Mouse (Mus musculus) gastrocnemius, postnatal 25 days (tissue): ENCODE results near the gene Vps35l. TPM values are rescaled to one million over a fixed set of nuclear protein-coding genes. Genes with fewer than 3 reads are reported as not detected.
A peak's percentile ranks its signal among the peaks of the same experiment; 100 is the strongest.

ENCODE experiments used
- DNase-seq: peaks from one replicate; pipeline ENCODE4 v3.0.0; 2022
- long read RNA-seq, 2 experiments: library from polyadenylated mRNA; stranded (forward); transcript quantifications; one replicate each; pipeline ENCODE4 v2.0.0; 2021
- total RNA-seq, 2 experiments: library from RNA; stranded (reverse); gene quantifications; 1 replicate in 1 of 2; 2 replicates in 1 of 2; pipeline ENCODE4 v1.2.3; 2021

Vps35l gene
- total RNA-seq = 10 to 100 TPM; 16.5 to 18.7 TPM
- long read RNA-seq, experiment 1, full-length matches to known transcripts = 7 of 10 reads
- long read RNA-seq, experiment 1, partial matches to known transcripts = 0 of 10 reads
- long read RNA-seq, experiment 1, other reads (novel, unspliced or antisense) = 3 of 10 reads
- long read RNA-seq, experiment 2, full-length matches to known transcripts = 21 of 28 reads
- long read RNA-seq, experiment 2, partial matches to known transcripts = 3 of 28 reads
- long read RNA-seq, experiment 2, other reads (novel, unspliced or antisense) = 4 of 28 reads

- peak; percentile 68 for DNase-seq
Observed at GRCm38 (mm10) chr7:118739975-118740531, at the start of gene Vps35l. Gene Vps35l, plus strand, starts transcription at chr7:118740226.

DNA sequence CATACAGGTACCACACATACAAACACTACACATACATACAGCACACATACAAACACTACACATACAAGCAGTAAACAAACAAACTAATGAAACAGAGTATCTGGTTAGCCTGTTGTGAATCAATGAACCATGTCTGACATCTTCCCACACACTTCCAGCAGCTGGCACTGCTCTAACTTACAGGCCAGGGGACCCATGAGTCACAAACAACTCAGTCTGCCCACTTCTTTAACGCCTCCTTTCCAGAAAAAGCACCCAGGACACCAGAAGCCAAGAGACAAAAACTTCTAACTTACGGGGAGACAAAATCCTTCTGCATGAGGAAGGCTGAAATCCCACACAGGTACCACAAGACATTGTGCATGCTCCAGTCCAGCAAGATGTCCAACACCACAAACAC, 48.7 kb upstream of the Vps35l start:
- DNase-seq = no peak

DNA sequence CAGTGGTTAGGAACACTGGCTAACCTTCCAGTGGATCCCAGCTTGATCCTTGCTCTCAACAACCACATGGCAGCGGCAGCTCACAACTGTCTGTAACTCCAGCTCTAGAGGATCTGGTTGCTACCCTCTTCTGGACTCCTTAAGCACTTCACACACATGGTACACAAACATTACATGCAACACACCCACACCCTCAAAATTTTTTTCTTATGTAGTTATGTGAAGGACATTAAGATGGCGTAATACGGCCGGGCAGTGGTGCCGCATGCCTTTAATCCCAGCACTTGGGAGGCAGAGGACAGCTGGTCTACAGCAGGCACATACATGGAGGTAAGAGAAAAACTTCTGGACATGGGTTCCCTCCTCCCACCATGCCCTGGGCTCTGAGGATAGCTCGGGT, 43.9 kb upstream of the Vps35l start:
- DNase-seq = no peak

GRCm38 (mm10) chr7:118697168-118697567, 42.9 kb upstream of the Vps35l start:
- DNase-seq = no peak

DNA sequence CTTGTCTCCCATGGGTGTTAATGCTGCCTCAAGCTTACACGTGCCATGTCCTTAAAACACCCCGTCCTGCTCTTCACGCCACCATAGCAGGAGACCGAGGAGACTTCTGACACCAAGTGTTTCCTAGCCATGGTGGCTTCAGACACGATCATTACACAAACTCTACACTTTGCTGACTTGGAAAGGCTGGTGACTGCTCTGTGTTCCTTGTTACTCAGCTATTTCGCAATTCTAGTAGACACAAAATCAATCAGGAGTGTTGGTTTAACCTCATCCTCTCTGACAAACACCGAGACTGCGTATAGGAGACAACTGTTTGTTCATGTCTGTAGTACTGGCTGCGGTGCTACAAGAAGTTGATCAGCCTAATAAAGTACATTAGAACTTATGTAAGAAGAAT, 41.1 kb upstream of the Vps35l start:
- no peak for DNase-seq

- no peak for DNase-seq
Observed at GRCm38 (mm10) chr7:118703144-118703561, 36.9 kb upstream of the Vps35l start.

DNA sequence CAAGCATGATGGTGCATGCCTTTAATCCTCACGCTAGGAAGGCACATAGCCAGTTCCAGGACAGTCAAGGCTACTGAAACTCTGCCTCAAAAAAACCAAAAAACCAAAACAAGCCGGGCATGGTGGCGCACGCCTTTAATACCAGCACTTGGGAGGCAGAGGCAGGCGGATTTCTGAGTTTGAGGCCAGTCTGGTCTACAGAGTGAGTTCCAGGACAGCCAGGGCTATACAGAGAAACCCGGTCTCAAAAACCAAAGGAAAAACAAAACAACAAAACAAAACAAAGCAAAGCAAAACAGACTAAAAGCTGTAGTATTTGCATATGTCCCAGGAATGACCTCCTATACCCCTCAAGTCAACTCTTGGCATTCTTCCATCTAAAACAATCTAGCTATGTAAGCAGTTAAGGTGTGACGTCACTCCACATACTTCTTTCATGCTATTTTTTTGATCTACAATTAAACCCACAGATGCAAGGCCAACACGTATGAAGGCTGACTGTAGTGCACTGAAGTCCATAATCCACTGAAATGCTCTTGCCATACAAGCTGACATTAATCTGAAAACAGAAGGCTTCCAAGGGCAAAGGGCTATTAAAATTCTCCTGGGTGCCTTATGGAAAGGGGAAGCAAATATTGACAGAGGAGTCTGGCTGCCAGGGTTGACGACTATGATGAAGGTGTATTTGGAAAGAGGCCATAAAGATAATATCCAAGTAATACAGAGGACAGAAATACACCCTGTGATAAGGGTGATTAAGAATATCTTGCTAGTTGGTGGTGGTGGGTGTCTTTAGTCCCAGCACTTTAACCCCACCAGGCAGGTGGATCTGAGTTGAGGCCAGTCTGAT, 35.8 kb upstream of the Vps35l start:
- no peak for DNase-seq

DNA sequence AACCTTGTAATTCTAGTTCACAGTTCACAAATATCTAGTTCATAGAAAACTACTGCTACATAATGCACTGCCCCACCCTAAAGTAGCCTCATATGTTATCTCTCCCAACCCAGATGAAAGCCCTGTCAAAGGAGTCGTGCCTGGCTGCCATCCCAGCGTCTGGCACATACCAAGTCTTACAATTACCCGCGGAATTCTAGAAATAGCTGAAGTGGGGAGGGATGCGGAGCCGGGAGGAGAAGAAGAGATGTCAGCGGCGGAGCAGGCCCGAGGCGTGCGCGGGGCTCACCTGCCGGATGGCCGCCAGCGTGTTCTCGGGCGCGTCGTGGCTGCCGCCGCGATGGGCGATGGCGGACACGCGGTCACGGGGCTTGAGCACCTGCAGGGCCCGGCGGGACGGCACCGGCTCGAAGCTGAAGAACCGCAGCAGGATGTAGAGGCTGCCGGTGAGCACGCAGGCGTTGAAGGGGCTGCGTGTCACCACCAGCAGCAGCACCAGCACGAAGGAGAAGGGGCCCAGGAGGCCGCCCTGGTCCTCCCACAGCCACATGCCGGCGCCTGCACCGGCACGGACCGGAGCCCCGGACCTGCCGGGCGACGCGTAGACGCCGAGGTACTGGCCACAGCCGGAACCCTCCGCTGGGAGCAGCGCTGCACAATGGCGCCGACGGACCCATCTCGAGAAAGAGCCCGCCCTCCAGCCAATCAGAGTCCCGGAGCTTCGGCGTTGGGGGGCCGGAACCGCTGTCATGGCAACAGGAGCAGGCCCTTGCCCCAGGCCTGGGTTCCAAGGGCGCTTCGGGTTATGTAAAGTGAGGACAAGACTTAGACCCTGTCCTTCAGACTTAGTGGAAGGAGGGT, 34.7 kb upstream of the Vps35l start, which contains the start of gene Gde1:
Gene Gde1, minus strand, starts transcription at position 678 of the 861 bp plus-strand sequence.
- DNase-seq = peak; percentile 90

- no peak for DNase-seq
Observed at GRCm38 (mm10) chr7:118706051-118706450, 34.0 kb upstream of the Vps35l start.

- no peak for DNase-seq
Observed at GRCm38 (mm10) chr7:118706488-118706887, 33.5 kb upstream of the Vps35l start.

- no peak for DNase-seq
Observed at GRCm38 (mm10) chr7:118707216-118707615, 32.8 kb upstream of the Vps35l start.

GRCm38 (mm10) chr7:118708002-118708401, 32.0 kb upstream of the Vps35l start:
- DNase-seq = no peak

GRCm38 (mm10) chr7:118710776-118711175, 29.2 kb upstream of the Vps35l start:
- no peak for DNase-seq

- DNase-seq = peak; percentile 93
Observed at GRCm38 (mm10) chr7:118712228-118713173, 27.5 kb upstream of the Vps35l start, which contains the start of gene Ccp110. Gene Ccp110, plus strand, starts transcription at chr7:118712552.

DNA sequence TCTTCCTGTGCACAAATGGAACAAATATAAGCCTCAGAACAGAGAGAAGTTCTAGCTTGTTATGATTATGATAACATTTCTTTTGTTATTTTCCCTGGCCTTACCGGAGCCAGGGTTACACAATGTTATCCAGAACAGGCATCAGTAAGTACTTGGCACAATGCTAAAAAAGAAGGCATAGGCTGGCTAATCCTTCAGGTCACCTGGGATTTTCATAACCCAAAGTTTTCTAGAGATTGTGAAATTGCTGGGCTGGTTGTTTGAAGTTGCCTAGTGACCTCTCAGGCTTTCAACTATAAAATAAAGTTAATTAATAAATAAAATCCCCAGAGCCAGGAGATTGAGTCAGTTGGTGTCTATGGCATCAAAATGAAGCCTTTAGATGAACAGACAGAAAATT, 25.2 kb upstream of the Vps35l start:
- DNase-seq = no peak

DNA sequence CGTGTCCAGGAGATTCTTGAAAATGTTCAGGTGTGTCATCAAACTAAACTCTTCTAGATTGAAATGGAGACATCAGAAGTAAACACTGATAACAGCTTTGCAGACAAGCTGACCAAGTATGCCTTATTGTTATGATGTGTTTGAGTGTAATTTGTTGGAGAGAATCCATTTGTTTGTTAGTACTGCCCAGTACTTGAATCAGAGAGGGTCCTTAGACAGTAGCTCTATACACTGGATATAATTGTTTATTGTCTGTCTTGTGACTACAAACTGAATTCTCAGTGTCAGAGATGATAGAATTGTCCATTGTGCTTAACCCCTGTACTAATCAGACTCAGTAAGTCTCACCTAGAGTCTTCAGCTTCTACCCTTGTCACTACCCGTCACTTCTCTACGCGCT, 22.0 kb upstream of the Vps35l start:
- no peak for DNase-seq

DNA sequence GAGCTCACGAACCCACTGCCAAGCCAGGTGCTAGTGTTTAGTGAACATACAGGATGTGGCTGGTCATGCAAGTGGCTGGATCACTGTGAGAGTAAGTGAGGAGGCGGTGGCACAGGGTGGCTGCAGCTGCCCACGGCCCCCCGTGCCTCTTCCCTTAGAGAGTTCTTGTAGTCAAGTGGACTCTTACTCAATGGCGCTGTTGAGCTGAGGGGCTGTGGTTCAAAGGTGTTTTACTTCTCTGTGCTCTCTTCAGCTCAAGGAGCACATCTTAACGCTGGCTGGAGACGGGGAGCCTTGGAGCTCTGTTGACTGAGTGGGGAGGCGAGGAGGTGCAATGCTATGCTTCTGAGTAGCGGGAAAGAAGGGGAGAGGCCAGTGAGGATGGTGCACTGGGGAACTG, 16.1 kb upstream of the Vps35l start:
- DNase-seq = no peak

DNA sequence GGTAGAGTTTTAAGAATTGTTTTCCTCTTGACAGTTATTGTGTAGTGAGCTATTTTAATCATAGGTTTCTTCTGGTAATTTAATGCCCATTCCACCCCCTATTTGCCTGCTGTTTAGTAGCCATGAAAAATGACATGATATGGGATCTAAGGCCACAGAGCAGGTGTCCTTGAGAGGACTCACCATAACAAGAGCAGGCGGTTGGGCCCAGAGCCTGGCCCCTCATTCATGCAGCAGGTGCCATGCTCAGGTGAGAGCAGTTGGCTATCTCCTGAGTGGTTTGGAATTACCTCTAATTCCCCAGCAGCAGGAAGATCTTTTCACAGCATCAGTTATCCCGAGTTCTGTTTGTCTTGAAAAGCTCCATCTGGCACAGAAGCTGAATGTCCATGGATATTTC, 14.6 kb upstream of the Vps35l start:
- DNase-seq = no peak

GRCm38 (mm10) chr7:118728846-118729587, 11.0 kb upstream of the Vps35l start:
- DNase-seq = no peak

DNA sequence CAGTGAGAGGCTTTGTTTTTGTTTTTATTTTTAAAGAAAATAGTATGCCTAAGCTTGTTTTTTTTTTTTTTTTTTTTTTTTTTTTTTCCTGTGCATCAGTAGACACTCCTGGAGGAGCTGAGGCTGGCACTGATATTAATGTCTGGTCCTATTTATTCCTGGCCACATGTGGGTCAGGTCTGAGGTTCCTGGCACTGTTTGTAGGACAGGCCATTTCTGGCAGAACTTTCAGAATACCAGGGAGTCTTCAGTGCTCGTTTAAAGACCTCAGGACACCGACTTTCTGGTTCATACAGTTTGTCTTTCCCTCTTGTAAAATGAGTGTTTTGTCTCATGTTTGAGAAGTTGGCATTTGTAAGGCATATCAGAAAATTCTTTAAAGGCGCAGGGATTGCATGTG, 8.2 kb upstream of the Vps35l start:
- DNase-seq = no peak
